8 mouse cellular contexts compared by ENCODE assay signal in genomic region chr17:56990115-56990746, GRCm38 (mm10). TPM values are rescaled to one million over a fixed set of nuclear protein-coding genes. Genes with fewer than 3 reads are reported as not detected.
DNase-seq lines count a peak whose midpoint lies in the region; ATAC-seq and TF ChIP-seq lines count a peak whose summit lies in the region.

Gene Clpp, plus strand, starts transcription at chr17:56990305.

- H3K9me3 ChIP-seq in hindbrain, embryonic 10.5 days: no peaks in the 10 kb centered on the region
- no peaks in the 10 kb centered on the region for H3K9me3 ChIP-seq in lung, postnatal 0 days (ENCODE audit: low read length)

- under 1% methylated on average over 52 of the region's 52 CpGs for WGBS in hindbrain, embryonic 10.5 days
- WGBS in lung, postnatal 0 days: under 1% methylated on average over 52 of the region's 52 CpGs

- TF ChIP-seq CTCF in lung, postnatal 0 days (IDR thresholded peaks at IDR 0.05): no peak

- ATAC-seq in frontal cortex, adult (ENCODE audit: low TSS enrichment): peak; percentile 96
- ATAC-seq in lung, postnatal 0 days: peak; percentile 99

- peak within 1 kb of the TSS; percentile 87 for H3K4me3 ChIP-seq in hindbrain, embryonic 10.5 days
- H3K4me3 ChIP-seq in lung, postnatal 0 days (ENCODE audit: low read depth, low read length): peak within 1 kb of the TSS; percentile 59

- TF ChIP-seq EP300 in lung, postnatal 0 days (IDR thresholded peaks at IDR 0.05): no peak

- H3K9ac ChIP-seq in lung, postnatal 0 days (replicated peaks; ENCODE audit: low read depth): peak within 1 kb of the TSS; percentile 66

- peaks cover 7% of the 10 kb centered on the region for H3K4me1 ChIP-seq in hindbrain, embryonic 10.5 days (replicated peaks)
- no peaks in the 10 kb centered on the region for H3K4me1 ChIP-seq in lung, postnatal 0 days (ENCODE audit: insufficient read depth, low read depth, low read length)

- peak within 1 kb of the TSS; percentile 83 for H3K4me2 ChIP-seq in lung, postnatal 0 days (replicated peaks; ENCODE audit: low read depth, low read length)

- H3K27me3 ChIP-seq in hindbrain, embryonic 10.5 days (ENCODE audit: insufficient read depth, poor library complexity, severe bottlenecking): no peaks in the 10 kb centered on the region
- no peaks in the 10 kb centered on the region for H3K27me3 ChIP-seq in lung, postnatal 0 days (replicated peaks; ENCODE audit: insufficient read depth, low read length)

- peak; percentile 97 for DNase-seq in MN1 (ENCODE audit: low spot score)
- peak; percentile 96 for DNase-seq in cerebellum, adult 9-10 months
- peak; percentile 94 for DNase-seq in hindbrain, embryonic 10.5 days (ENCODE audit: low spot score)
- DNase-seq in layer of hippocampus, adult 9-11 months: peak; percentile 97
- DNase-seq in lung, postnatal 0 days (ENCODE audit: low spot score): peak; percentile 99
- peak; percentile 81 for DNase-seq in ovary, postnatal 14 days (ENCODE audit: low spot score)
- peak; percentile 96 for DNase-seq in thymus, postnatal 14 days

- peaks cover 37% of the 10 kb centered on the region for H3K36me3 ChIP-seq in hindbrain, embryonic 10.5 days
- peaks cover 8% of the 10 kb centered on the region; the same call in 1 of the 2 replicates for H3K36me3 ChIP-seq in lung, postnatal 0 days (ENCODE audit: insufficient read depth, low read length)

- peak within 1 kb of the TSS; percentile 93 for H3K27ac ChIP-seq in hindbrain, embryonic 10.5 days
- H3K27ac ChIP-seq in lung, postnatal 0 days (ENCODE audit: low read length): peak within 1 kb of the TSS; percentile 38

RNA-seq across cellular contexts. Expression of gene Clpp, which starts in this region (rescaled TPM):
- polyA plus RNA-seq in hindbrain, embryonic 10.5 days (2016; fragmentation: Nextera tagmentation; extraction: Ambion mirVana): 166 and 170 TPM in 2 replicates
- 62.5 and 71.1 TPM in 2 replicates for polyA plus RNA-seq in lung, postnatal 0 days (2015; fragmentation: Nextera tagmentation; extraction: Ambion mirVana)

Comparison
In these comparisons a context has a peak if more than half of its experiments do, and no peak if none do; other contexts are left out.
1. Peak in every context shown above with its lines: DNase-seq, ATAC-seq, H3K4me3 ChIP-seq and H3K27ac ChIP-seq.